Mouse (Mus musculus): ENCODE data around the gene Fopnl. TPM values are rescaled to one million over a fixed set of nuclear protein-coding genes. Genes with fewer than 3 reads are reported as not detected.
A peak's percentile ranks its signal among the peaks of the same experiment; 100 is the strongest.

Fopnl gene
- 10 to 100 TPM; 50.3 to 54.7 TPM for total RNA-seq (2021)

DNA sequence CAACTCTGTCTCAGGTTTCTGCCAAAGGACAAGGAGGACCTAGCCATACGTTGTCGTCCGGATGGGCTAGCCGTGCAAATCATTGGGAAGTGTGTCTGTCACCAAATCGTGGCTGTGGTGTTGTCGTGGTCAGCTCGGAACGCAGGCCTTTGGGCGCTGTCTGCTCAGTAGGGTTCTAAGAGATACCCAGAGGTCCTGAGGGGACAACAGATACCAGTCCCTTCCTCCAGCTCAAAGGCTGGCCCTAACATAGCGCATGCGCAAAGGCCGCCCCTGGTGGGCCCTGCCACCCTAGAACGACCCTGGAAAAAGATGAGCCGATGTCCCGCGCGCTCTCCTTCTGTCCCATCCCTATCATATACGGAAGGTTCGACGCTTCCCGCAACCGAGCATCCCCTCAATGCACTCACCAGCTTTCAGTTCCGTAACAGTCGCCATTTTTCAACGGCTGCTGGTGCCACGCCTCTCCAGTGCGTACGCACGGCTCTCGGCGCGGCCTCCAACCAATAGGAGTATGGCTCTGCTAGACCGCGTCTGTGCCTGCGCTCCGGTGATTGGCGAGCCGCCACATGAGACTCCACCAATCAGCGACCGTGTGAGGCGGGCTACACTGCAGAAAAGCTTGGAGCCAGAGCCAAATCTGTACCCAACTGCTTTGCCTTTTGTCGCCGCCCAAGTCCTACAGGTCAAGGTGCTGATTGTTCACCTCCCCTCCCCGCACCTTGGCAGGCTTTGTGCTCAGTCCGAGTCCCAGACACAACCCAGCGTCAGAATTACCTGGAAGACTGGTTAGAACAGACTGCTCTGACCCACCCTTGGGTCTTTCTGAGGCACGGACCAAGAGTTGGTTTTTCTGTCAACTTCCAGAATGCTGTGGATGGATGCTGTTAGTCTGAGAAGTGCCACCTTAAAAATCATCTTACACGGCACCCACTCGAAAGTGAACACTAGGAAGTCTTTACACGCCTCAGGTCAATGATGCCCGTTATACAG lies at the start of gene Fopnl:
Gene Fopnl (minus strand): TSS at position 522 of the 993 bp plus-strand sequence.
- DNase-seq (ENCODE audit: extremely low spot score in 1 of 2, low spot score in 1 of 2), result peak; percentile 90 to 96

DNA sequence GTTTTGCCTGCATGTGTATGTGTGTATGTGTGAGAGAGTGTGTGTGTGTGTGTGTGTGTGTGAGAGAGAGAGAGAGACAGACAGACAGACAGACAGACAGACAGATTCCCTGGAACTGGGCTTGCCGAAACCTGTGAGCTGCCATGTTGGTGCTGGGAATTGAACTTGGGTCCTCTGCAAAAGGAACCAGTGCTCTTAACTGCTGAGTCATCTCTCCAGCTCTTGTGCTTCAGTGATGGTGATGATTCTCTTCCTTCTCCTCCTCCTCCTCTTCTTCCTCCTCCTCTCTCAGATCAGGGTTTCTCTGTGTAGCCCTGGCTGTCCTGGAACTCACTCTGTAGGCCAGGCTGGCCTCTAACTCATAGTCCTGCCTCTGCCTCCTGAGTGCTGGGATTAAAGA lies 48.8 kb upstream of the Fopnl start:
- no peak for DNase-seq (ENCODE audit: extremely low spot score in 1 of 2, low spot score in 1 of 2)

DNA sequence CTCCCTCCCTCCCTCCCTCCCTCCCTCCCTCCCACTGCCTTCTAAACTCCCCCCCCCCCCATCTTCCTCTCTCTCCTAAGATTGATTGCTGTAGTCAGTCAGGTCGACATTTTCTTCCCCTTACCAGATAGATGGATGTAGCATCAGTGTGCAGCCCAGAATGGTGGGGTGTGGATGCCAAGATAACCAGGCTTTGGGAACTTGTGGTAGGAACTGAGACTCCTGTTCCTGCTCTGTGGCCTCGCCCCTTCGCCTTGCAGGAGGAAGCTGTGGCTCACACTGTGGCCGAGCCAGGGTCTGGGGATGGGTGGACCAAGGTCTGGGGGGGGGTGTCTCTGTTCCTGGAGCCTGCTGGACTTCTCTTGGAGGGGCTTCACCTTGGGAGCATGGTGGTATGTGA lies 48.3 kb upstream of the Fopnl start:
- DNase-seq (ENCODE audit: extremely low spot score in 1 of 2, low spot score in 1 of 2), result no peak

DNA sequence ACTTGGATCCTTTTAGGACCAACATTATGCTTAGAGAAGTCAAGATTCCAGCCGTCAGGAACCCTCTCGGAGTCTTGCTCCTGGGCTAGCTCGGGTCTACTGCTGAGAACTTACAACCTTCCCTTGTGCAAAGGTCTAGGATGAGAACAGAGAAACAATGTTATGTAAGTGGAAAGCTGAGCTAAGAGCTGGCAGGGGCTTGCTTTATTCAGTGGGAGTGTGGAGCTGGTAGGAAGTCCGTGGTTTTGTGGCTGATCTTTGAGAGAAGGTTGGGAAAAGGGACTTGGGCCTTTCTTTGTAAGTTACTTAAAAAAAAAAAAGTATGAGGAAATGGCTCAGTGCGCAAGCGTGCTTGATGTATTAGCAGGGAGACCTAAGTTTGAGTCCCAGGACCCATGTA lies 46.9 kb upstream of the Fopnl start:
- no peak for DNase-seq (ENCODE audit: extremely low spot score in 1 of 2, low spot score in 1 of 2)

DNA sequence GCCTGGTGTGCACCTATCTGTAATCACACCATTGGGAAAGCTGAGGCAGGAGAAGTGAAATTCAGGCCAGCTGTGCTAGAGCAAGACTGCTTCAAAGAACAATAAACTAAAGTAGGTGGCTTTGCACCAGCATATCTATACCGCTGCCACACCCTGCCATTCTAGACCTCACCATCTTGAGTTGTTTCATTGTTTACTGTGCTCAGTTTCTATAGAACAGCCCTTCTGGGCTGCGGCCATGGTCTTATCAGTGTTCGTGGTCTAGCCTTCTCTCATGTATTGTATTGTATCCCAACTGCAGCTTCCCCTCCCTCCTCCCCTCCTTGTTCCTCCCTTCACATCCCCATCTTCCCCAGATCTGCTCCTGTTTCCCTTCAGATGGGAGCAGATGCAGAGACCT lies 46.3 kb upstream of the Fopnl start:
- no peak for DNase-seq (ENCODE audit: extremely low spot score in 1 of 2, low spot score in 1 of 2)

DNA sequence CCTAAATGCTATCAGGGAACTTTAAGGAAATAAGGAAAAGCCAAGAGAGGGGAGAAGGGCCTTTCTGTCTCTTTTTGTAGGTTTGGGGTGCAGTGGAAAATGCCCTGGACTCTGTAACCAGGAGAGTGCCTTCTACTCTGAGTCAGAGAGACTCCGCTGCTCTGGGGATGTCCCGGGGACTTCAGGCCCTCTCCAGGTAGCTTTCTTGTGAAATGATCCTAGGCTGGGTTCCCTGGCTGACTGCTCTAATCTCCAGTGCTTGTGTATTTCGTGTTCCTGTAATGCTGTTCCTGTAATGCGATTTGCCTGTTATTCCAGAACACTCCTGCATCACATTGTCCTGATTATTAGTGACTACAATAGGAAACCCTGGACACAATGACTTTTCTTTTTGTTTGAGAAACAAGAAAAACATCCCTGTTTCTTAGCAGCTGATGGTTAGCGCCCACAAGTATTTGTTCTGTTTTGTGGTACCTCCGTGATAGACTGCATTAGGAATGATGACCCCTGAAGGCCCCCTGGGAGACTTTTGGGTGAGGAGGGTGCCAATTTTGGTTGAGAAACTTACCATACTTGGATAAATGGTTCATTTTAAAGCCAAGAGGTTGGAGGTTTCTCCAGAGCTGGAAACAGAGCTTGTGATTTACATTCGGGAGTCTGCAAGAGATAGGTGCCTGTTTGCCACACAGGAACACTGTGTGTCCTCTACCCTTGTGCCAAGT lies 45.1 kb upstream of the Fopnl start:
- DNase-seq (ENCODE audit: extremely low spot score in 1 of 2, low spot score in 1 of 2), result no peak

DNA sequence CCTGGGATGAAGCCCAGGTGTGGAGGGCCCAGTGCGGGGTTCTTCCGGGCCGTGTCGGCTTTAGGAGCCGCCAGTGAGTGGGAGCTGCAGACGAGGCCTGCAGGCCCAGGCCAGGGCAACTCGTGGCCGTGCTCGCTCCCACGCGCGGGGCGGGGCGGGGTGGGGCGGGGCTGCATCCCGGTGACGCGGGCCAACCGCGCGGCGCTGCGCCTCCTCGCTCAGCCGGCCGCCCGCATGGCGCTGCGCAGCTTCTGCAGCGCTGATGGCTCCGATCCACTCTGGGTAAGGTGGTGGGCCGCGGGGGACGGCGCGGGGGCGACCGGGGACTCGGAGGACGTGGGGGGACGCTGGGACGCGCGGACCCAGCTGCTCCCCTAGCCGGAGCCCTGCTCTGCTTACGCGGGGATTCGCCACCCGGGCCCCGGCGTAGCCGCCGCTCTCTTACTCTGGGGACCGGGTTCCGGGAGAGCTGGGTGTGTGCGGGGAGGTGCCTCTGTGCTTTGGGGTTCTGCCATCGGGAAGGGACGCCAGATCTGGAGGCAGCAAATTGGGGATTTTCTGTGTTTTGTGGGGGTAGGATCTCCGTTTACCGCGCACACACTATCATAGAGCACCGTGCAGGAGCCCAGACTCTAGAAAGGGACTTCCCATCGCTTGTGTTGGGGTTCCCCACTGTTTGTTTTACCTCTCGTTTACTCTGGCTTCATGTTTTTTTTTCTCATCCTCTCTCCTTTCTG lies 44.3 kb upstream of the Fopnl start, which contains the start of gene Abcc1:
Gene Abcc1 (plus strand): TSS at position 197 of the 737 bp plus-strand sequence.
- peak; percentile 67 to 74 for DNase-seq (ENCODE audit: extremely low spot score in 1 of 2, low spot score in 1 of 2)

DNA sequence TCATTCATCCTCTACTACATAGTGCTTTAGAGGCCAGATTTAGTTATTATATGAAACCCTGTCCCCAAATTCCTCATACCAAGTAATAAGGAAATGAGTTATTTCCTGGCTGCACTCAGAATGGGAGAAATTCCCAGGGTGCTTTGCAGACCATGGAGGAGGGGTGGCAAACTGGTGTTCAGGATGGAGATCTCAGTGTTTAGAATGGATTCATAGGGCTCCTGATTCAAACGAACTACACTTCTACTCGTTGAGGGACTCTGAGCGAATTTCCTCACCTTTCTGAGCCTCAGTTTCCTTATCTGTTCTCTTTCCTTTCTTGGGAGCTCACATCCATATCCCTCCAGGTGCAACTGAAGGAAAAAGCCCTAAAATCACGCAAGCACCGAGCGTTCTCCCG lies 43.7 kb upstream of the Fopnl start:
- no peak for DNase-seq (ENCODE audit: extremely low spot score in 1 of 2, low spot score in 1 of 2)

DNA sequence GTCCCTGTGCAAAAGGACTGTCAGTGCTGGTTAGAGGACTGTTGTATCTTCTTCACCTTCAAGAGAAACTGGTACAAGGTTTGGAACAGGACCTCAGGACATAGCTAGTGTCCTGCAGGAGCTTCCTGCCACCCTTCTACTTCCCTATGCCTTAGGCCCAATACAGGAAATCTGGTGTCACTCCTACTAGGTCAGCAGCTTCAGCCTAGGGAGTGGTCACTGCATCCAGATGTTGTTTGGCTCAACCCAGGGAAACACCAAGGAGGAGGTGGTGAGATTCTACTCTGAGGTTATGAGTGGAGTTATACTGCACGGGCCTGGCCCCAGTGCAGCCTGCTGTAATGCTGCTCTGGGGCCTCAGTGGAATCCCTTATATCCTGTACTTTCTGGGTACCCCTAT lies 41.3 kb upstream of the Fopnl start:
- no peak for DNase-seq (ENCODE audit: extremely low spot score in 1 of 2, low spot score in 1 of 2)

DNA sequence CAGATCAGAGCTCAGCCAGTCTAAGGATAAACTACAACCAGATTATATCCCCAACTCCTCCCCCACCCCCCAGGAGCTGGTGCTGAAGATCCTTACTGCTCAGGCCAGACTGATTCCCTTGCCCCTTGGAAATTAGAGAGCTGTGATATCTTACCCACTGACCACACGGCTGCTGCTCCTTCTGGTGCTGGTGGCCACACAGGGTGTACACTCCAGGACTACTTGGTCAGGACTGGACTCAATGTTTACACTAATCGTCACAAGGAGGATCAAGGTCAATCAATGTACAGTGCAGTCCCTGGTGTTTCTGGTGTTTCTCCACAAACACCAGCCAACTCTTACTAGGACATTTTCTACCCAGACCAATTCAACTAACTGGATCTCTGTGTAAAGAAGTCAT lies 40.7 kb upstream of the Fopnl start:
- DNase-seq (ENCODE audit: extremely low spot score in 1 of 2, low spot score in 1 of 2), result no peak

DNA sequence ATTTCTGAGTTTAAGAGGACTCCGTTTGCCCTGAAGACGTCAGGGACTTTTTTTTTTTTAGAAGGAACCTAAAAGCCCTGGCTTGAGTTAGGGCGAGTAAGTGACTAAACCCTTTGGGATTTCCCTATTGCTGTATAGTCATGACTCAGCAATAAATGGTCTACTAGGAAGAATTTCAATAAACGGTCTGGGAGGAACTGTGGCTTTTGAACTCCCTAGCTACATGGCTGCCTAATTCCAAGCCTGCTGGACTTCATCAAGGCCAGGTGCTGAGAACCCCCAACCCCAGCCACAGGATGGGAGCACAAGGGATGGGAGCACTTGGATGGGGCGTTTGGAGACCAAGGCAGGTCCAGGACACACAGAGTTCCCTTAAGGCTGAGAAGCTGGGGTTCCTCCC lies 35.5 kb upstream of the Fopnl start:
- DNase-seq (ENCODE audit: extremely low spot score in 1 of 2, low spot score in 1 of 2), result no peak

DNA sequence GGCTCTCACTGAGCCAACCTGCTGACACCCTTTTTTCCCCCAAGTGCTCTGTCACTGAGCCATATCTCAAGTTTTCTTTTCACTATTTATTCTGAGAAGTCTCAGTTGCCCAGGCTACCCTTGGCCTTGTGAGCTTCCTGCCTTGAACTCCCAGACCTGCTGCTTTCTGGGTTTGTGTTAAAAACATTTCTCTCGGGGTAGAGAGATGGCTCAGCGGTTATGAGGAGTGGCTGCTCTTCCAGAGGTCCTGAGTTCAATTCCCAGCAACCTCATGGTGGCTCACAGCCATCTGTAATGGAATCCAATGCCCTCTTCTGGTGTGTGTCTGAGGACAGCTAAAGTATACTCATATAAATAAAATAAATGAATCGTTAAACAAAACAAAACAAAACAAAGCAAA lies 35.0 kb upstream of the Fopnl start:
- no peak for DNase-seq (ENCODE audit: extremely low spot score in 1 of 2, low spot score in 1 of 2)

DNA sequence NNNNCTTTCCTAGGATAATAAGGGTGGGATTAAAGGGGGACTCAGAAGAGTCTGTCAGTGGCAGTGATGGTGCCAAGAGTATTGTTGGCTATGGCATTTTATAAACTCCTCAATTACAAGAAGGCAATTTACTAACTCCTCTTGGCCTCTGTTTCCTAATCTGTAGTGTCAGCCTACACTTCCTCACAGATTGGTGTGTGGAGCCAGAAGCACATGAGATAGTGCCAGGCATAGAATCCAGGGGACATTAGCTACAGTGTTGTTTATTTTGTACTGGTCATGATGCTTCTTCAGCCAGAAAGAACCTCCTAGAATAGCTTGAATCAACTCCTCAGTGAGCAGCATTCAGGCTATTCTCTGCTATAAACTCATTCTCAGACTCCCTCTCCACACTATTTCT lies 34.4 kb upstream of the Fopnl start:
- DNase-seq (ENCODE audit: extremely low spot score in 1 of 2, low spot score in 1 of 2), result no peak

DNA sequence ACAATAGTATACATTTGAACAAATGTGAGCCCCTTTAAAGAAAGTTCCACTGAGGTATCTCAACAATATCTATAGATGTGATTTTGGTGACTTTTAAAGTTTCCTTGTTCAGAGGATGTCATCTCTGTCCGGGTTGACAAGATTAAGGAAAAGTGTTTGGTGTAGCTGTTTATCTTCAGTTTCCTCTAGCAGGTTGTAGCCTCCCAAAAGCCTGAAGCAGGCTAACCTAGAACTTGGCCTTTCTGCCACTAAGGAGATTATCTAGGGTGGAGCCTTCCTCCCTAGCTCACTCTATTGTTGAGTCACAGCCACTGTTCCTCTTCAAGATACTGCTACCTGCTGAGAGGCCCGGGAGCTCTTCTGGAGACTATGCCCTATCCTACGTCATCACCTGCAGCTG lies 27.8 kb upstream of the Fopnl start:
- no peak for DNase-seq (ENCODE audit: extremely low spot score in 1 of 2, low spot score in 1 of 2)

DNA sequence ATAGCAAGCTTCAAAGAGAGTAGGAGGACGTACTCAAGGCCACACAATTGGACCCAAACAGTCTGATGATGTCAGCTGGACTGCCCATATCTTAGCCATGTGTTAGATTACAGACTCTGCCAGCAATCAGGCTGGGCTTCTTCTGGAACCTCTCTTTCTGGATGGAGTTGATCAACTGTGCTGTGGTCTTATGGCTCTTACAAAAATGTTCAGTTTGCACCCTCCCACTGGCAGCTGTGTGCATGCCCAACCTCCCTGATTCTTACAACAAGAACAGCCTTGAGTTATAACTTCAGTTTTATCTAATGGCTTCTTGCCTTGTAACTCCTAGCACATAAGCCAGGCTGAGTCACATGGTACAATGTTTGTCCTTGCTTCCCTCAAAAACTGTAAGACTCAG lies 11.0 kb upstream of the Fopnl start:
- no peak for DNase-seq (ENCODE audit: extremely low spot score in 1 of 2, low spot score in 1 of 2)

DNA sequence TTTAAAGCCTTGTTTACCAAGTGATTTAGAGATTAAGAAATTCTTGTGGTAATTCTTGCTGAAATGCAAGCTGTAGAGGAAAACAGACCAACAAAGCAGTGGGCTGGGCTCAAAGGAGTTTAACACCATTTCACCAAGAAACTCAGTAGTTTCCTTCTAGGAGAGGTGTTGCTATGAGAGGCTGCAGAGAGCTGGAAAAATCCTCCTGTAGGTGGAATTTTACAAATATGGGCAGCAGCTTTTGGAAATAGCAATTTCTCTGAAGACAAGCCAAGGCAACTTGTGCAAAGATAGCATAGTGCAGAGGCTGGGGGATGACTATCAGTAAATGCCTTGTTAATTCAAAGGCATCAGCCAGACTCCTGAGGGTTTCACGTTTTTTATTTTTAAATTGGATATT lies 3.3 kb upstream of the Fopnl start:
- no peak for DNase-seq (ENCODE audit: extremely low spot score in 1 of 2, low spot score in 1 of 2)

DNA sequence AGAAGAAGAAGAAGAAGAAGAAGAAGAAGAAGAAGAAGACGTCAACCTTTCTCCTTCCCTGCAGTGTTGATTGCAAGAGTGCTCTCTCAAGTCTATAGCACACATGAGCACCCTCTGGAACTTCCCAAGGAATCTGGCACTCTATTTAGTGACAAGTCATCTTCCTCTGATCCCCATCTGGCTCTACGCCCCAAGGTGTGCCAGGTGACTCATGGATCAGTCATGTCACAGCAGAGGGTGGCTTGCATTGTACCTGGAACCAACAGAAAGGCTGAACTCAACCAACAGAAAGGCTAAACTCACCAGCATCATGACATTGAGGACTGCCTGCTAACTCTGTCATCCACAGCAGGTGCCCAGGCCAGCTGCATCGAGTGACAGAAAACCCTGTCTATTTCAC lies 2.5 kb upstream of the Fopnl start:
- DNase-seq (ENCODE audit: extremely low spot score in 1 of 2, low spot score in 1 of 2), result no peak

DNA sequence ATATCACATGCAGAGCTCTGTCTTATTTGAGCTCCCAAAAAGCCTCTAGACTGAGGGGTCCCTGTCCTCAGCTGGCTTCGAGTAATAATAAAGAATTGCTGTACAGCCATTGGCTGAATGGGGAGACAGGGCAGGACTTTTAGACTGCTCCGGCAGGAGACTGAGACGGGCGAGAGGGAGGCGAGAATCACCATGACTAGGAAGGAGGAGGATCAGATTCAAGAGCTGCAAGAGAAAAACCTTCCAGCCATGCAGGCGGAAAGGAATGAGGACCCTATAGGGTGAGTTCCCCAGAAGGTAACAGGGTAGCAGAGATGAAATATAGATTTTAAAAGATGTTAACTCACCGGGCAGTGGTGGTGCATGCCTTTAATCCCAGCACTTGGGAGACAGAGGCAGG lies 4.3 kb downstream of the Fopnl start:
- no peak for DNase-seq (ENCODE audit: extremely low spot score in 1 of 2, low spot score in 1 of 2)

DNA sequence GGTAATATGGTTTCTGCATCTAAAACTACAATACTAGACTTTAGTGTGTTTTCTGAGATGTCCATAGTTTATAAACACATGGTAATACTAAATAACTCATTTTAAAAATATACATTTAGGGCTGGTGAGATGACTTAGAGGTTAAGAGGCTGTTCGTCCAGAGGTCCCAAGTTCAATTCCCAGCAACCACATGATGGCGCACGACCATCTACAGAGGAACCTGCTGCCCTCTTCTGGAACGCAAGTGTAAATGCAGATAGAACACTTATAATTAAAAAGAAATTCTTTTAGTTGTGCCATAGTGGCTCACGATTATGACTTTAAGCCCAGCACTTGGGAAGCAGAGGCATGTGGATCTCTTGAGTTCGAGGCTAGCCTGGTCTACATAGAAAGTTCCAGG lies 5.8 kb downstream of the Fopnl start:
- DNase-seq (ENCODE audit: extremely low spot score in 1 of 2, low spot score in 1 of 2), result no peak

DNA sequence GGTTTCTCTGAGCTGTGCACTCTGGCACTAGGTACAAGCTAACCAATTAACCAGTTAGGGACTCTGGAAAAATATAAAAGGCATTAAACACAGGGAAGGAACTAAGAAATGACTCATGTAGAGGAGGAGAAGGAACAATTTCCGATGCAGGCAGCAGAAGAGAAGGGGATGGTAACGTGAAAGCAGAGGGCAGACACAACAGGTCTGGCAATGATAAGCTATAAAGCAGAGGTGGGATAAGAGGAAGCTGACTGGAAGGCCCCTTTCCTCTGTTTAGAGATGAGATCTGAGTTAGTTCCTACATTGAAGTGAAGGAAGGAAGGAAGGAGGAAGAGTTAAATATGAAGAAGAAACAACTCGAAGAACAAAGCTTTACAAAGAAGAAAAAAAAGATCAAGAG lies 7.4 kb downstream of the Fopnl start:
- no peak for DNase-seq (ENCODE audit: extremely low spot score in 1 of 2, low spot score in 1 of 2)

All from layer of hippocampus, postnatal 25 days (tissue).